Mouse (Mus musculus): ENCODE data around the gene Nutf2-ps1. TPM values are rescaled to one million over a fixed set of nuclear protein-coding genes. Genes with fewer than 3 reads are reported as not detected.
"Not testable (repeated sequence)": the region's sequence is repeated elsewhere in the genome, so short reads cannot be mapped to it uniquely, and the experiment has no call there.

Nutf2-ps1 gene
- 44.6 and 123 TPM in 2 replicates for polyA plus RNA-seq (2012; ENCODE audit: insufficient read depth, low replicate concordance)

- H3K36me3 ChIP-seq (replicated peaks; ENCODE audit: low read length); H3K27me3 ChIP-seq (replicated peaks); H3K4me1 ChIP-seq; H3K4me3 ChIP-seq (replicated peaks): not testable (repeated sequence)
- H3K9me3 ChIP-seq, result peaks cover 41% of the 10 kb centered on the region
Measured at GRCm38 (mm10) chr19:53588968-53589367, at the start of gene Nutf2-ps1. Gene Nutf2-ps1 (minus strand): TSS chr19:53589068.

GRCm38 (mm10) chr19:53638041-53638440 is 49.2 kb upstream of the Nutf2-ps1 start:
- TF ChIP-seq GATA1 (IDR thresholded peaks at IDR 0.05; ENCODE audit: borderline replicate concordance, low read length), result no peak
- no peak for TF ChIP-seq FLI1 (IDR thresholded peaks at IDR 0.05; ENCODE audit: low read length)
- Histone ChIP-seq H3K36me3 (replicated peaks; ENCODE audit: low read length) (peaks cover 94% of the 10 kb centered on the region), H3K4me3 (replicated peaks) (no peak overlapping the region), H3K27me3 (replicated peaks) (no peaks in the 10 kb centered on the region), H3K9me3 (no peaks in the 10 kb centered on the region), H3K4me1 (peaks cover 6% of the 10 kb centered on the region; the same call in 1 of the 2 replicates)

GRCm38 (mm10) chr19:53621681-53622080 is 32.8 kb upstream of the Nutf2-ps1 start:
- no peaks in the 10 kb centered on the region for H3K27me3 ChIP-seq (replicated peaks)
- no peaks in the 10 kb centered on the region for H3K9me3 ChIP-seq
- TF ChIP-seq GATA1 (IDR thresholded peaks at IDR 0.05; ENCODE audit: borderline replicate concordance, low read length) (no peak), FLI1 (IDR thresholded peaks at IDR 0.05; ENCODE audit: low read length) (no peak)
- H3K36me3 ChIP-seq (replicated peaks; ENCODE audit: low read length), result peaks cover 97% of the 10 kb centered on the region
- H3K4me3 ChIP-seq (replicated peaks), result no peak overlapping the region
- H3K4me1 ChIP-seq, result 0 out of 2 replicates have a peak, but pooled peaks cover 3% of the 10 kb centered on the region

- H3K4me1 ChIP-seq, result peaks cover 55% of the 10 kb centered on the region
- no peaks in the 10 kb centered on the region for H3K9me3 ChIP-seq
- no peak for TF ChIP-seq FLI1 (IDR thresholded peaks at IDR 0.05; ENCODE audit: low read length)
- no peak for TF ChIP-seq GATA1 (IDR thresholded peaks at IDR 0.05; ENCODE audit: borderline replicate concordance, low read length)
- H3K36me3 ChIP-seq (replicated peaks; ENCODE audit: low read length), result peaks cover 57% of the 10 kb centered on the region
- peak overlapping the region; percentile 67 for H3K4me3 ChIP-seq (replicated peaks)
- H3K27me3 ChIP-seq (replicated peaks), result no peaks in the 10 kb centered on the region
Measured at GRCm38 (mm10) chr19:53608921-53609320, 20.1 kb upstream of the Nutf2-ps1 start.

GRCm38 (mm10) chr19:53601363-53601655 is 12.4 kb upstream of the Nutf2-ps1 start:
- peaks cover 46% of the 10 kb centered on the region for H3K4me1 ChIP-seq
- TF ChIP-seq GATA1 (IDR thresholded peaks at IDR 0.05; ENCODE audit: borderline replicate concordance, low read length) (no peak), FLI1 (IDR thresholded peaks at IDR 0.05; ENCODE audit: low read length) (no peak)
- peaks cover 25% of the 10 kb centered on the region for H3K36me3 ChIP-seq (replicated peaks; ENCODE audit: low read length)
- H3K27me3 ChIP-seq (replicated peaks), result no peaks in the 10 kb centered on the region
- no peaks in the 10 kb centered on the region for H3K9me3 ChIP-seq
- H3K4me3 ChIP-seq (replicated peaks), result peak overlapping the region; percentile 99

GRCm38 (mm10) chr19:53600549-53601362 is 11.9 kb upstream of the Nutf2-ps1 start:
- Histone ChIP-seq H3K4me1 (peaks cover 48% of the 10 kb centered on the region), H3K36me3 (replicated peaks; ENCODE audit: low read length) (peaks cover 20% of the 10 kb centered on the region), H3K9me3 (no peaks in the 10 kb centered on the region), H3K4me3 (replicated peaks) (peak overlapping the region; percentile 99), H3K27me3 (replicated peaks) (no peaks in the 10 kb centered on the region)
- TF ChIP-seq GATA1 (IDR thresholded peaks at IDR 0.05; ENCODE audit: borderline replicate concordance, low read length) (no peak), FLI1 (IDR thresholded peaks at IDR 0.05; ENCODE audit: low read length) (no peak)

- Histone ChIP-seq H3K27me3 (replicated peaks) (no peaks in the 10 kb centered on the region), H3K4me1 (peaks cover 52% of the 10 kb centered on the region), H3K9me3 (no peaks in the 10 kb centered on the region), H3K36me3 (replicated peaks; ENCODE audit: low read length) (peaks cover 15% of the 10 kb centered on the region), H3K4me3 (replicated peaks) (peak within 1 kb of the TSS; percentile 99)
- TF ChIP-seq FLI1 (IDR thresholded peaks at IDR 0.05; ENCODE audit: low read length) (no peak), GATA1 (IDR thresholded peaks at IDR 0.05; ENCODE audit: borderline replicate concordance, low read length) (no peak)
Measured at GRCm38 (mm10) chr19:53599757-53600539, 11.1 kb upstream of the Nutf2-ps1 start, which contains the start of gene Smc3. Gene Smc3 (plus strand): TSS chr19:53600398.

- Histone ChIP-seq H3K36me3 (replicated peaks; ENCODE audit: low read length) (no peaks in the 10 kb centered on the region), H3K4me1 (peaks cover 34% of the 10 kb centered on the region), H3K27me3 (replicated peaks) (no peaks in the 10 kb centered on the region), H3K9me3 (peaks cover 10% of the 10 kb centered on the region), H3K4me3 (replicated peaks) (no peak overlapping the region)
- TF ChIP-seq GATA1 (IDR thresholded peaks at IDR 0.05; ENCODE audit: borderline replicate concordance, low read length), result no peak
- TF ChIP-seq FLI1 (IDR thresholded peaks at IDR 0.05; ENCODE audit: low read length), result no peak
Measured at GRCm38 (mm10) chr19:53596723-53597474, 8.0 kb upstream of the Nutf2-ps1 start.

- not testable (repeated sequence) for H3K27me3 ChIP-seq (replicated peaks); H3K4me1 ChIP-seq; H3K4me3 ChIP-seq (replicated peaks); H3K36me3 ChIP-seq (replicated peaks; ENCODE audit: low read length)
- peaks cover 36% of the 10 kb centered on the region for H3K9me3 ChIP-seq
Measured at GRCm38 (mm10) chr19:53587686-53588085, 1.2 kb downstream of the Nutf2-ps1 start.

- H3K4me1 ChIP-seq; H3K27me3 ChIP-seq (replicated peaks); H3K36me3 ChIP-seq (replicated peaks; ENCODE audit: low read length); H3K4me3 ChIP-seq (replicated peaks): not testable (repeated sequence)
- peaks cover 17% of the 10 kb centered on the region for H3K9me3 ChIP-seq
Measured at GRCm38 (mm10) chr19:53580271-53580670, 8.6 kb downstream of the Nutf2-ps1 start.

Measured in megakaryocyte, embryonic 14.5 days (primary cell).